Mouse (Mus musculus): ENCODE measurements around the gene Zfp142. TPM values are rescaled to one million over a fixed set of nuclear protein-coding genes. Genes with fewer than 3 reads are reported as not detected.

Zfp142 gene
- polyA plus RNA-seq (2012; rRNA removed; ENCODE audit: low replicate concordance) = 9.1 and 28.9 TPM in 2 replicates

DNA sequence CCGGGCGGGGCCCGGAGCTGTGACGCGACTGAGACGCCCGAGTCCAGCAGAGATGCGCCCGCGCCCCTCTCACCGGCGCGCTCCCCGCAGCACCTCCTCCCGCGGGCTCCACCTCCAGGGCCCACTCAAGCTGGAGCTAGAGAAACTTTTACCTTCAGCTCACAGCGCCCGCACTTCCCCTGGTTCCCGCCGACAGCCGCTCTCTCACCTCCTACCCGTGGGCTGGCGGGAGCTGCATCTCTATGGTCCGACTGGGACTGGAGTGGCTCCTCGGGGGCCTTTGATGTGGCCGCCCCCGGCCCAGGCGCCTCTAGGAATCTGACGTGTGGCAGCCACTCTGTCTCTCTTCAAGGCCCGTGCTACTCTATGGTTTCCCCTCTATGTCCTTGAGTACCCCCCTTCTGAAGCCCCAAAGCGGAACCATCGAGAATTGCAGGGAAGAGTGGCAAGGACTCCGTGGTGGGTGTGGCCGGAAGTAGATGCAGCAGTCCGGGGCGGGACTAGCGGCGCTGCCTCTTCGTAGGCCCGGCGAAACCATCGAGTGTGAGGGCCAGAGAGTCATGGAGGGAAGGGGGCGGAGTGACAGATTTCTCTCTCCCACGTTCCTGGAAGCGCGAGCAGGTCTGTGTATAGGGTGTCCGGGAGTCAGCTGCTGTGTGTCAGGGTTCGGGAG lies at the start of gene Zfp142, which contains the start of gene Bcs1l:
Zfp142 (minus strand) TSS at position 474 of the 673 bp plus-strand sequence.
Bcs1l (plus strand) TSS at position 517 of the 673 bp plus-strand sequence.

DNA sequence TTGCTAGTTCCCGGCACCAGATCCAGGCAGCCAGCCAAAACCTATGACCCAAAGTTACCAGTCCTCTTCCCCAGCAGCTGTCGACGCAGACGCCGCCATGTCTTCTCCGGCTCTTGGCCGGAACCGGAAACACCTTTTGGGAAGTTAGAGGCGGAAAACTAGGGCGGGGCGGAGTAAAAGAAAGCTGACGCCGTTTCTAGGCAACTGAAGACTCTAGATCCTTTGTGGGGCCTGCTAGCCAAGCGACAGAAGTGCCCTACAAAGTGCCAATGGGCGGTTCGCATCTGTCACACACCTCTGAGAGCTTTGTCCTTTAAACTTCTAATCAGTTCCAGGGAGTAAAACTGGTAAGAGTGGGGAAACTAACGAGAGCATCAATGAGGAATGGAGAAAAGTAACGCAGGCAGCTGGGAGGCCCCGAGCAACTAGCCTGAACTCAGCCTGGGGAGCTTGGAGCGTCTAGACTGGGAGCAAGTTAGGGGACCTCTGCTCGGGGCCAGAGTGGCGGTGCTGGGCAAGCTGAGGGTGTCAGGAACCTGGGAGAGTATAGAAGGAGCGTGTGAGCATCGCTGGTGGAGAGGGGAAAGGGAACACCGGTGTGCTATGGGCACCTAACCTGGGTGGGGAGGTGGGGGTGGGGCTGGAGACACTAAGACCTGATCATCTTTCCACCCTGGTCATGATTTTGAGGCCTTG lies 13.4 kb upstream of the Zfp142 start, which contains the start of the genes Rnf25 and Stk36:
Rnf25 (minus strand) TSS at position 131 of the 696 bp plus-strand sequence.
Stk36 (plus strand) TSS at position 179 of the 696 bp plus-strand sequence.

DNA sequence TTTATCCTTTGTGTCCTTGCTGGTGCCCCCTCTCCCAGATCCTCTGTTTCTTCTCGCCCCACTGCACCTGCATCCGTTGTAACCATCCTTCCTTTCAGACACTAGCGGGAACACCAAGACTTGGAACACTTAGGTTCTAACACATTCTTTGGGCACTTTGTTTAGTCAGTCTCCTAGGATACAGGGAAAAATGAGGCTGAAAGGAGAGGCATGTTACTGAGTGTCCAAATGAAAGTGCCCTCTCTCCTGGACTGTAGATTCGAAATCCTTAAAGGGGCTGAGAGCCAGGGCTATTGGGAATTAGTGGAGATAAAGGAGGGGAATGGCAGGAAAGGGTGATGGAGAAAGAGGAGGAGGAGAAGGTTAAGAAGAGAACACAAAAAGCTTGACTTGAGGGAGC lies 43.9 kb downstream of the Zfp142 start, which contains the start of gene Usp37:
Usp37 (minus strand) TSS at position 101 of the 400 bp plus-strand sequence.

DNA sequence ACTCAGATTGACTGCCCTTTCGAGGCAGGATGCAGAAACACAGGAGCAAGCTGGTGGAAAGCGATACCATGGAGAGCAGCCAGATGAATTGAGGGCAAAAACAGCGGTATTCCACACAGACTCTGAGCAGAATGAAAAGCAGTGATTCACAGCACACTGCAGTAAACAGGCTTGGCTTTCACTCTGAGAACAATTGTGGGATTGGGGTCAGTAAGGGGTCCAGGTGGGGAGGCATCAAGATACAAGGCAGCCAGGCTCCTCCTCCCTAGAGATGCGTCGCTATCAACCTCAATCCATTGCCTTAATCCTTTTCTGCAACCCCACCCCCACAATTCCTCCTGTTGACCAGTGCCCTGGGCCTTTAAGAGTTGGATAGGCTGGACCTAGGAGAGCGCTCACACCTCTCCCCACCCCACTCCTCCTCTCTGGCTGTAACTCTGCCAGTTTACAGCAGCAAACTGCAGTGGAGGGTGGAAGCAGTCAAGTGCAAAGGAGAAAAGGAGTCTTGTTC lies 45.5 kb downstream of the Zfp142 start, which contains the start of gene Plcd4:
Plcd4 (plus strand) TSS at position 438 of the 511 bp plus-strand sequence.

Other genes starting within 250 kb of the Zfp142 start
- gene Catip, start 226.1 kb downstream of the Zfp142 start, polyA plus RNA-seq (2012; rRNA removed; ENCODE audit: low replicate concordance) = 2.1 and 2.8 TPM in 2 replicates
- 67.9 and 69.7 TPM in 2 replicates for gene Slc11a1, start 213.1 kb downstream of the Zfp142 start, polyA plus RNA-seq (2012; rRNA removed; ENCODE audit: low replicate concordance)
- gene Ctdsp1, start 196.7 kb downstream of the Zfp142 start, polyA plus RNA-seq (2012; rRNA removed; ENCODE audit: low replicate concordance) = 134 and 200 TPM in 2 replicates
- gene Vil1, start 178.9 kb downstream of the Zfp142 start, polyA plus RNA-seq (2012; rRNA removed; ENCODE audit: low replicate concordance) = 0.45 and 0.99 TPM in 2 replicates
- gene Cnot9, start 82.2 kb downstream of the Zfp142 start, polyA plus RNA-seq (2012; rRNA removed; ENCODE audit: low replicate concordance) = 15.8 and 31.4 TPM in 2 replicates
- gene Plcd4, start 45.4 kb downstream of the Zfp142 start, polyA plus RNA-seq (2012; rRNA removed; ENCODE audit: low replicate concordance) = 0.13 and 0.57 TPM in 2 replicates
- gene Usp37, start 44.0 kb downstream of the Zfp142 start, polyA plus RNA-seq (2012; rRNA removed; ENCODE audit: low replicate concordance) = 3.1 and 7.2 TPM in 2 replicates
- 30.8 and 30.9 TPM in 2 replicates for gene Bcs1l, start within 50 bp of the Zfp142 start, polyA plus RNA-seq (2012; rRNA removed; ENCODE audit: low replicate concordance)
- gene Rnf25, start 13.2 kb upstream of the Zfp142 start, polyA plus RNA-seq (2012; rRNA removed; ENCODE audit: low replicate concordance) = 64.1 and 96.1 TPM in 2 replicates
- gene Stk36, start 13.2 kb upstream of the Zfp142 start, polyA plus RNA-seq (2012; rRNA removed; ENCODE audit: low replicate concordance) = 2.4 and 6.3 TPM in 2 replicates
- gene Ttll4, start 73.5 kb upstream of the Zfp142 start, polyA plus RNA-seq (2012; rRNA removed; ENCODE audit: low replicate concordance) = 11.0 and 27.6 TPM in 2 replicates
- 44.1 and 60.8 TPM in 2 replicates for gene Cyp27a1, start 125.3 kb upstream of the Zfp142 start, polyA plus RNA-seq (2012; rRNA removed; ENCODE audit: low replicate concordance)
- 0.60 and 9.6 TPM in 2 replicates for gene Prkag3, start 161.0 kb upstream of the Zfp142 start, polyA plus RNA-seq (2012; rRNA removed; ENCODE audit: low replicate concordance)
- gene Wnt6, start 183.6 kb upstream of the Zfp142 start, polyA plus RNA-seq (2012; rRNA removed; ENCODE audit: low replicate concordance) = 0.60 and 5.8 TPM in 2 replicates
- 0.04 and 0.22 TPM in 2 replicates for gene Wnt10a, start 203.3 kb upstream of the Zfp142 start, polyA plus RNA-seq (2012; rRNA removed; ENCODE audit: low replicate concordance)

All from subcutaneous adipose tissue, adult 2 months (tissue).